Mouse (Mus musculus) small intestine, adult 2 months (tissue): Measurements from ENCODE around the gene Rab5if.

Experiments
- CTCF ChIP-seq: fragments of 200-500 bp; IDR thresholded peaks from 2 replicates; pipeline ENCODE4 v1.5.1; 2012; ENCODE audit warnings: low read depth, mild to moderate bottlenecking, control low read depth, inconsistent platforms, low read length, moderate library complexity, mixed read lengths; ENCODE audit not compliant: insufficient replicate concordance, insufficient read length; ENCODE audit errors: extremely low read depth
- POLR2A ChIP-seq: fragments of 200-500 bp; IDR thresholded peaks from 2 replicates; pipeline ENCODE4 v1.6.1; 2012; ENCODE audit warnings: low read depth, mild to moderate bottlenecking, control low read depth, inconsistent platforms, low read length, moderate library complexity

GRCm38 (mm10) chr2:156918562-156918961, 55.6 kb downstream of the Rab5if start:
- TF ChIP-seq POLR2A, result no peak
- TF ChIP-seq CTCF, result no peak
